Mouse (Mus musculus) testis, adult 2 months (tissue): ENCODE measurements around the gene Rimkla.

Source experiments
- CTCF ChIP-seq: fragments of 200-500 bp; IDR thresholded peaks from 2 replicates; pipeline ENCODE4 v1.5.1; 2012; ENCODE audit warnings: low read depth, mild to moderate bottlenecking, inconsistent platforms, low read length, moderate library complexity; ENCODE audit not compliant: control insufficient read depth, insufficient read depth, insufficient replicate concordance
- POLR2A ChIP-seq: fragments of 200-500 bp; IDR thresholded peaks from 2 replicates; pipeline ENCODE4 v1.6.1; 2012; ENCODE audit warnings: low read depth, mild to moderate bottlenecking, inconsistent platforms, low read length, moderate library complexity; ENCODE audit not compliant: control insufficient read depth

GRCm38 (mm10) chr4:119484882-119485281 lies 7.5 kb downstream of the Rimkla start:
- TF ChIP-seq POLR2A (no peak), CTCF (no peak)
